Mouse (Mus musculus) layer of hippocampus, adult 2 months (tissue): ENCODE measurements around the gene Tpgs1. TPM values are rescaled to one million over a fixed set of nuclear protein-coding genes. Genes with fewer than 3 reads are reported as not detected.

ENCODE experiments used
- DNase-seq, 2 experiments: peaks; one replicate each; pipeline ENCODE4 v3.0.0; 2022; ENCODE audit warnings: low spot score in 2 of 2
- H3K27ac ChIP-seq: fragments of 200-600 bp; 2 replicates; pipeline ENCODE4 v1.8.1; 2022
- H3K4me3 ChIP-seq: fragments of 200-600 bp; 2 replicates; pipeline ENCODE4 v1.8.1; 2022; ENCODE audit warnings: mild to moderate bottlenecking
- CTCF ChIP-seq: fragments of 200-600 bp; conservative IDR thresholded peaks from 2 replicates; pipeline ENCODE4 v1.8.1; 2022; ENCODE audit warnings: antibody characterized with exemption, mild to moderate bottlenecking, moderate library complexity
- total RNA-seq, 2 experiments: library from RNA; stranded (reverse); gene quantifications; 2 replicates each; pipeline ENCODE4 v1.2.3; 2021

The Tpgs1 gene
- total RNA-seq, 2 experiments from 2014 or later, result 67.8 to 73.5 TPM

DNA sequence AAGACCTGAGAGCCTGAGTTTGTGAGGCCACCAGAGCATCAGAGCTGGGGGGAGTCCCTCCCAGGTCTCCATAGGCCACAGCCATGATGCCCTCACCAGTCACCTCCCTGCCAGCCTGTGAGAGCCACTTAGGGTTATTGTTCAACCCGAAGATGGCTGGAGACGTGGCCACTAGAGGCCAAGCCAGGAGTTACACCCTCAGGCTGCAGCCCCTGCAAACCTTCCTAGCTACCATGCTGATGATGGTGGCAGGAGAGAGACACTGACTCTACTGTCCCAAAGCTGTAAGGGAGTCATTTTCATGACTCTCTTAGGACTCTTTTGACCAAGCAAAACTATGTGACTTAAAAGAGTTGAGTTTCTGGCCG is 2.9 kb downstream of the Tpgs1 start:
- H3K4me3 ChIP-seq, result no peak overlapping the region
- peak; percentile 36 for TF ChIP-seq CTCF
- H3K27ac ChIP-seq, result no peak overlapping the region
- DNase-seq, result no peak

DNA sequence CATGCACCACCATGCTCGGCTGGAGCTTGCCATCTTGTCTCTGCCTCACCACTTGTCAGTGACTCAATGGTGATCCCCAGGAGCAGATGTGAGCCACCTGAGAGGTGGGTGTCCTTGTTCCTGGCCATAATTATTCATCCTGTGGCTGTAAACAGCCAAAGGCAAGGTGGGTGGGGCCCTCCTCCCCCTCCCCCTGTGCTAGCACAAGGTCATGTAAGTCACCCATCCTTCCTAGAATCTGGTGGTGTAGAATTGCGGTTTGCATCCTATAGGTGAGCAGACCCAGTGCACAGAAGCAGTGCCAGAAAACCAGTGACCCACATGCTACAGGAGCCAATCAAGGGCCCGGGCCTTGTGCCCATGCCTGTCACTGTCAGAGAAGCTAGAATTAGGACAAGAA is 3.9 kb downstream of the Tpgs1 start:
- no peak for TF ChIP-seq CTCF
- H3K4me3 ChIP-seq, result no peak overlapping the region
- H3K27ac ChIP-seq, result no peak overlapping the region
- DNase-seq, result no peak

DNA sequence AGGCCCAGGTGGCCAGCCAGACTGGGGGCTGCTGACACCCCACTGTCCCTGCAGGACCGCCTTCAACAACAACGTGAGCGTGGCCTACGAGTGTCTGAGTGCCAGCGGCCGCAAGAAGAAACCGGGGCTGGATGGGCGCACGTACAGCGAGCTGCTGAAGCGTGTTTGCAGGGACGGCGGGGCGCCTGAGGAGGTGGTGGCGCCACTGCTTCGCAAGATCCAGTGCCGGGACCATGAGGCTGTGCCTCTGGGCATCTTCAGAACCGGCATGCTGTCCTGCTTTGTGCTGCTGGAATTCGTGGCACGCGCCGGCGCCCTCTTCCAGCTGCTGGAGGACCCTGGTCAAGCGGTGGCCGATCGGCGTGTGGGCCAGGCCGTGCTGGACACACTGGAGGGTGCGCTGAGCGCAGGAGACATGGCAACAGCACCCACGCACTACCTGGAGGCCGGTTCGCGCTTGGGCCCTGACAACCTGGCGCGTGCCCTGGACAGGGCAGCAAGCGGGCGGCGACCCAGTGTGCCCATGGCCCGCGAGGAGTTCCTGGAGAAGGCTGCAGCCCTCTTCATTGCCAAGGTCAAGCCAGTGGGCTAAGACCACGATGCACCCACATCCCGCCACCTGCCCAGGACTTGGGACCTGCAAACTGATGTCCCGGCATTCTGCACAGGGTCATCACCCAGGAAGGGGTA is 6.3 kb downstream of the Tpgs1 start:
- Histone ChIP-seq H3K4me3 (no peak overlapping the region), H3K27ac (no peak overlapping the region)
- no peak for DNase-seq
- no peak for TF ChIP-seq CTCF

DNA sequence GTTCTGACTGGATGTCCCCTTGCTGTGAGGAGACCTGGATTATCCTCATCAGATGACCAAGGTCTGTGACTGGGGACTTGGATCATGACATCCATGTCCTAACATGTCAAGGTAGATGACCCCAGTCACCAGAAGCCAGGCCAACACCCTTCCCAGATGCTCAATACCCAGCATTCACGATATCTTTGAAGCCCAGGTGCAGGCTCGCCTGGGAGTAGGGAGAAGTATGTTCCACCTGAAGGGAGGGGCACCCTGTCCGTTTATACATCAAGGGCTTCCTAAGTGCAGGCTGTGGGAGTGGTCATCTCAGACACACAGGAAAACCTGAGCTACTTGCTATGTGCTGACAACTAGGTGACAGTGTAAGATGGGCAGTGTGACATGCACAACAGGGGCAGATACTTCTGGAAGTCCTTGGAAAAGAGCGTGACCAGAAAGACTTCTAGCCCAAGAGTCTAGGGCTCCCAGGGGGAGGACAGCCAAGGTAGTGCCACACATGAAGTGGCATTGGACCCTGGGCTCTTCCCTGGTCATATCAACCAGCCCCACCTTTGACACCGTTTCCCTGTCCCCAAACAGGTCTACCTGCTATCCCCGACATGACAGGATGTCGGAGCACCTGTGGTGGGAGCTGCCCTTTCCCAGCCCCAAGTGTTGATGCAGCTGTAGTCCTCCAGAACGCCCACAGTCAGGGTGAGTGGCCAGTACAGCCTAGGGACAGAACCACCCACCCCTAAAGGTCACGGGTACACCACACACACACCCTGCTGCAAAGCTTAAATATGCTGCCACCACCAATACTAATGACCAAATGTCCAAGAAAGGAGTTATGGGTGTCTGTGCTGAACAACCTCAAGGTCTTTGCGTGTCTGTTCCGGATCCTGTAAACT is 11.7 kb downstream of the Tpgs1 start:
- peak overlapping the region; percentile 64 for H3K4me3 ChIP-seq
- no peak for DNase-seq
- no peak for TF ChIP-seq CTCF
- peak overlapping the region; percentile 89 for H3K27ac ChIP-seq

DNA sequence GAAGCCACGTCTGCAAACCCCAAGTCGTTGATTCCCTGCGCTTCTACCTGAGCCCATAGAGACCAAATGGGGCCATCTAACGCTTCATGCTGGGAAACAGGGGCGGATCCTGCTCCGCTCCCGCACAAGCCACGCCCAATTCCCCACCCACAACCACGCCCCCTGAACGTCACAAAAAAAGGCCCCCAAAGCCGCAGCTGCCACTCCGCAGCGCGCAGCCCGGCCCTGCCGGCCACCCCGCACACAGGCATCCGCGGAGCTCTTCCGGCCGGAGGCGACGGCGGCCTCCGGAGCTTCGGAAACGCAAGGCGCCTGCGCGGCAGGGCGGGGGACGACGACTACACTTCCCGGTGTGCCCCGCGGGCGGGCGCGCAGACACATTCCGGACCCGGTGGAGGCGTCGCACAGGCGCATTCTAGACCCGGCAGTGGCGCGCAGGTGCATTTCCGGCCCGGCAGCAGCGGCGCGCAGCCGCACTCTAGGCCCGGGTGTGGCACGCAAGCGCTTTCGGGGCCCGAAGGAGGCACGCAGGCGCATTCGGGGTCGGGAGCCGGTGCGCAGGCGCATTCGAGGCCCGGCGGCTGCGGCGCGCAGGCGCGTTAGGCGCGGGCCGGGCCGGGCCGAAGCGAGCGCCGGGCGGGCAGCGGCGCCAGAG is 12.5 kb downstream of the Tpgs1 start, which contains the start of gene Cdc34:
Gene Cdc34, plus strand, starts transcription at position 605 of the 655 bp plus-strand sequence.
- peak; percentile 67 for TF ChIP-seq CTCF
- peak within 1 kb of the TSS; percentile 71 for H3K4me3 ChIP-seq
- peak within 1 kb of the TSS; percentile 89 for H3K27ac ChIP-seq
- DNase-seq, result peak; percentile 99 to 100

DNA sequence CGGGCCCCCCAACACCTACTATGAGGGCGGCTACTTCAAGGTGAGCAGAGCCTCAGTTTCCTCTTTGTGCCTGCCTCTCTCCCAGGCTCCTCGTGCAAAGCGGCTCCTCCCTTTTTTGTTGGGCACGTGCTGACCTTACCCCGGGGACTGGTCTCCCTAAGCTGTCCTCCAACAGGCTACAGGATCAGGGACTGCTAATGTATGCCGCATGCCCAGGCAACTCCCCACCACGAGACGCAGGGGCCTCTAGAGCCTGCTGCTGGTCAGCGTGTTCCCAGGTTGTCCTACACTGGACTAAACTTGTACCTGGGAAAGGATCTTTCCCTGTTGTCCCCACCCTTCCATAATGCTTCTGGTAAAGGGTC is 13.4 kb downstream of the Tpgs1 start:
- DNase-seq, result no peak
- H3K4me3 ChIP-seq, result peak overlapping the region; percentile 71
- no peak for TF ChIP-seq CTCF
- H3K27ac ChIP-seq, result peak overlapping the region; percentile 77

DNA sequence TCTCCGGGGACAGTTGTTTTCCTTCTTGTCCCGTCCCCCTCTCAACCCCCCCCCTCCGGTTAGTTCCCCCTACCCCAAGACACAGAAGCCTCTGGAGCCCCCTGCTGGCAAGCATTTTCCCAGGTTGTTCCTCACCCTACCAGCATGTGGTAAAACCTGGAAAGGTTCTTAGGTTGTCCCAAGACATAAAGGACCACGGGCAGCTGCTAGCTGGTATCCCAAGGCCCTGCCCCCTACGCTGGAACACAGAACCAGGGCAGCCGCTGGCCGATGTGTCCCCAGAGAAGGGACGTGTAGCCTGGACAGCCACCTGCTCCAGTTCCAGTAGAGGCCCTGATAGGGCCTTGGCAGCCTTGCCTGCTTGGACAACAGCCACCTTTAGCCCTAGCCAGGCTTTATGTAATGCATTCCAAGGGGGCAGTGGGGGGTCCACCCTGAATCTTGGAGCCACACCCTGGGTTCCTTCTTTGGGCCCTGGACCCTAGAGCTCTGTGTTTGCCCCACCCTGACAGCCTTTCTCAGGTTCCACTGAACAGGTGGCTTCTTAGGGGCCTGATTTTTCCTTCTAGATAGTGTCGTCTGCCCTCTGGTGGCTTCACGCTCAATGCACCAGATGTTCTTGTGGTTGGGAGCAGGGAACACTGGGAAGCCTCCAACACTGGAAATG is 13.9 kb downstream of the Tpgs1 start:
- Histone ChIP-seq H3K4me3 (peak overlapping the region; percentile 71), H3K27ac (peak overlapping the region; percentile 77)
- DNase-seq, result peak in 1 of 2 experiments; percentile 54
- peak; percentile 53 for TF ChIP-seq CTCF

DNA sequence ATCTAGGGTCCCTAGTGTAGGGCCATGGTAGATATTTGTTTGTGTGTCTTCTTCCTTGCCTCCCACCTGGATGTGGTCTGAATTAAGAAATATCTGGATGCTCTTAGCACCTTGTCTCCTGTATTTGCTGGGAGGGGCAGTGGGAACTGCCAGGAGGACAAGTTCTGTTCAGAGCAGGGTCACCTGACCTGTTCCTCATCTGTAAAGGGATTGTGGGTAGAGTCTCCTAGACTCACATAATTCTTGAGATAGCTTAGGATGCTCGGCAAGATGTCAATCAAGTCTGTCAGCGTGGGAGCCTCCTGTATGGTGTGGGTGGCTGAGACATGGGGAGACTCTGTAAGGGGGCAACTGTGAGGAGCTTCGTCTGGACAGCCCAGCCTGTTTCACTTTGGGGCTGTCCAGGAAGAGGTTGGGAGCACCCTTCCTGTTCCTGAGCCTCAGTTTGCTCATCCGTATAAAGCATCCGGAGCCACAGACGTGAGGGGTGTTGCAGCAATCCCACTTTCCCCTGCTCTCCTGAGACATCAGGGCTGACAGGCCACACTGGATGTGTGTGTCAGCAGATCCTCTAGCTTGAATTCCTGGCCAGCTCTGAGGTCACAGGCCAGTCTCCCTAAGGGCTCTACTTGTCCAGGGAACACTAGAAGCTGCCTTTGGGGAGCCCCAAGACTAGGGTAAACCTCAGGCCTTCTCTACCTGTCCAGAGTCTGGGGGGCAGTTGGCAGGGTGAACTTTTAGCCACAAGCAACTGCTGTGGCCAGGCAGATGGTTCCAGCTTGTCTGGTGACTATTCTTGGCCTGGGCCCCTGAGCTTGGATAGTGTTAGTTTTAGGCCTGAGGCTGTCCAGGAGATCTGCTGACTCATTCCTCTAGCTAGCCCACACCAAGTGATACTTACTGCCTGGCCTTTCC is 14.8 kb downstream of the Tpgs1 start:
- H3K27ac ChIP-seq, result peak overlapping the region; percentile 77
- no peak for DNase-seq

DNA sequence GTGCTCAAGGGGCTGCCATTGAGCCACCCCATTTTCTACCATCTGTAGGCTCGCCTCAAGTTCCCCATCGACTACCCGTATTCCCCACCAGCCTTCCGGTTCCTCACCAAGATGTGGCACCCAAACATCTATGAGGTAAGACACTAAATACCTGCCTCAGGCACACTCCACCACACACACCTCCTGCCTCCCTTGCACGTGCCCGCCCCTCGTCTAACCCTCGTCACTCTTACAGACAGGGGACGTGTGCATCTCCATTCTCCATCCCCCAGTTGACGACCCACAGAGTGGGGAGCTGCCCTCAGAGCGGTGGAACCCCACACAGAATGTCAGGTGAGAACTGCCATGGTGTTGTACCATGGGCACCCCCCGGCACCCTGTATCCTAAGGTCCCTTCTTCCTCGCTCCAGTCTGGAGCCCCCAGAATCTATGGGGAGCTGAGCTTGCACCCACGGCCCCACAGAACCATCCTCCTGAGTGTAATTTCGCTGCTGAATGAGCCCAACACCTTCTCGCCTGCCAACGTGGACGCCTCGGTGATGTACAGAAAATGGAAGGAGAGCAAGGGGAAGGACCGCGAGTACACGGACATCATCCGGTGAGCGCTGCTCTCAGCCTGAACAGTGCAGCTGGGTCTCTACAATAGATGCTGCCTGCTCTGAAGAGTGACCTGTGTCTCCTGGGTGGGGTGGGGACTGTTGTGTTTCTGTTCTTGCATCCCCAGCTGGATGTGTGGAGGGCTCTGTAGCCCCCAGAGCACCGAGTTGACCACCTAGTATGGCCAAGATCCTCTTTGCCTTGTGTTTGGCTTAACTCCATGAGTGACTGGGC is 15.8 kb downstream of the Tpgs1 start:
- DNase-seq, result no peak
- Histone ChIP-seq H3K27ac (peak overlapping the region; percentile 77; the same call in 1 of the 2 replicates), H3K4me3 (no peak overlapping the region)
- TF ChIP-seq CTCF, result no peak

More for the DNA sequence above, 14.8 kb downstream of the Tpgs1 start:
- peak overlapping the region; percentile 71 for H3K4me3 ChIP-seq
- no peak for TF ChIP-seq CTCF

DNA sequence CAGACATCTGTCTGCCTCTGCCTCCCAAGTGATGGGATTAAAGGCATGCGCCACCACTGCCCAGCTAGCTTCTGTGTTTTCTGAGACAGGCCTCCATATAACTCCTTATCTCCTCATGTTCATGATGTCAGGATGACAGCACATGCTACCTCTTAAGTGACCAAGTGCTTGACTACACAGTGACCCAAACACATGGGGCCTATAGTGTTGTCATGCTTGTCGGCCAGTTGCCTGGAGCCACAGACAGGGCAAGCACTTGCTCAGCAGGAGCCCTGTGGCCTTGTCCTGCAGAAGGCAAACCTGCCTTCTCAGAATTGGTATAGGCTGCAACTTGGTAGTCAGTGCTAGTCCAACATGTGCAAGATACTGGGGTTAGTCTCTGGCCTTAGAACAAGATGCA is 17.1 kb downstream of the Tpgs1 start:
- H3K27ac ChIP-seq, result no peak overlapping the region
- no peak for DNase-seq
- no peak for TF ChIP-seq CTCF
- H3K4me3 ChIP-seq, result no peak overlapping the region

DNA sequence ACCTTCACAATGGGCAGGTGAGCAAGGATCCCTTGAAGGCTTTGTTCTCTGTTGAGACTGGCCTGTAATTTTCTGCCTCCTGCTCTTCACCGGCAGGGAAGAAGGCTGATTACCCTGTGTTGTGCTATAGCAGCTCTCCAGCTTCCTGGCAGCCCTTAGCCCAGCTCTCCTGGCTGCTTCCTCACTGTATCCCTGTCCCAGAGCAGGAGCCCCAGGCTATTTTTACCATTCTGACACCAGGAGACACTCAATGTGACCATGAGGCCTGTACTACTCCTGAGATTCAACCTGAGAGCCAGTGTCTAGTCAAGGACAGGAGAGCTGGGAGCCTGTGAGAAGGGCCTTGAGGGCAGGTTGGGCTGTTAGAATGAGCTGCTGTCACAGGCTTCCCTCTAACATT is 17.5 kb downstream of the Tpgs1 start:
- no peak for TF ChIP-seq CTCF
- H3K4me3 ChIP-seq, result no peak overlapping the region
- H3K27ac ChIP-seq, result no peak overlapping the region
- DNase-seq, result no peak
